Mouse (Mus musculus): Measurements from ENCODE around the gene Trabd.

DNA sequence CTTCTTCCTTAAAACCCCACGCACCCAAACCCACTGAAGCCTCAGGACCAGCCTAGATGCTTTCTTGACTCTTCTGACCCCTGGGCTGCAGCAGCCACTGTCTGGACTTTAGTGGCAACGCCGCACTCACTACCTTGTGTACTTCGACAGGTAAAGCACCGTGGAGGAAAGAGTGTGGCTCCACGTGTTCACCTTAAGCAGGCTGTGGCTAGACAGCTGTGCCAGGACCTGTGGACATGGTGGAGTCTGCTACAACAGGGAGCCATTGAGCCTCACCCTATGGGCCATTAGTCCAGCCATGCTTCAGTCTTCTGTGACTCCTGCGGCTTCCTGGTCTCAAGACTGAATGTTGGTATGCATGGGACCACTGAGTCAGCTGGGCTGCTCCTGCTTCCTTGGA, 20.3 kb upstream of the Trabd start:
- TF ChIP-seq CTCF (IDR thresholded peaks at IDR 0.05; ENCODE audit: control insufficient read depth, insufficient read depth, low read length) (no peak), POLR2A (IDR thresholded peaks at IDR 0.05; ENCODE audit: borderline replicate concordance, control insufficient read depth, low read depth, low read length) (no peak)
